Mouse (Mus musculus) hindbrain, postnatal 0 days (tissue): Measurements from ENCODE around the gene Med22. TPM values are rescaled to one million over a fixed set of nuclear protein-coding genes. Genes with fewer than 3 reads are reported as not detected.

Experiments used
- ATAC-seq: fragments of 200-750 bp; cut with Nextera tagmentation; 2 replicates; pipeline ENCODE4 v1.8.0; 2017; ENCODE audit warnings: mild to moderate bottlenecking, moderate TSS enrichment, moderate library complexity
- DNase-seq: peaks from one replicate; pipeline ENCODE4 v3.0.0-alpha.2; 2015; ENCODE audit warnings: low spot score
- H3K27ac ChIP-seq: fragments of 300-500 bp; sonication (generic); 2 replicates; pipeline ENCODE4 v1.5.1; 2014; ENCODE audit warnings: mild to moderate bottlenecking
- H3K27me3 ChIP-seq: fragments of 300-500 bp; sonication (generic); 2 replicates; pipeline ENCODE4 v1.6.1; 2014; ENCODE audit warnings: low read length, mixed read lengths; ENCODE audit not compliant: insufficient read depth
- H3K36me3 ChIP-seq: fragments of 300-500 bp; sonication (generic); 2 replicates; pipeline ENCODE4 v1.6.1; 2014; ENCODE audit warnings: low read length, mixed read lengths; ENCODE audit not compliant: insufficient read depth
- H3K4me1 ChIP-seq: fragments of 300-500 bp; sonication (generic); 2 replicates; pipeline ENCODE4 v1.6.1; 2014; ENCODE audit warnings: antibody characterized with exemption, low read length, mixed read lengths; ENCODE audit not compliant: insufficient read depth
- H3K4me2 ChIP-seq: fragments of 300-500 bp; sonication (generic); 2 replicates; pipeline ENCODE4 v1.6.1; 2014; ENCODE audit warnings: low read depth, mild to moderate bottlenecking, low read length, moderate library complexity, mixed read lengths
- H3K4me3 ChIP-seq: fragments of 300-500 bp; sonication (generic); 2 replicates; pipeline ENCODE4 v1.5.1; 2014; ENCODE audit warnings: low read length
- H3K9ac ChIP-seq: fragments of 300-500 bp; sonication (generic); replicated peaks from 2 replicates; pipeline ENCODE4 v1.6.1; 2014; ENCODE audit warnings: mild to moderate bottlenecking, low read length, moderate library complexity, mixed read lengths
- H3K9me3 ChIP-seq: fragments of 300-500 bp; sonication (generic); 2 replicates; pipeline ENCODE4 v1.6.1; 2016; ENCODE audit warnings: low read length, mixed read lengths
- CTCF ChIP-seq: IDR thresholded peaks from 2 replicates; pipeline ENCODE4 v1.5.1; 2016; ENCODE audit warnings: antibody characterized with exemption, control low read depth, low read depth
- WGBS: fragments of 180-500 bp; shearing (Covaris S2); extraction: QIAGEN DNeasy Blood & Tissue Kit; methylation state at CpG from one replicate; pipeline ENCODE4 v1.1.7; 2014; 5-methylcytosine and 5-hydroxymethylcytosine counted together
- polyA plus RNA-seq: library from polyadenylated mRNA; unstranded; fragments of >200 nt; fragmentation: Nextera tagmentation; extraction: Ambion mirVana; gene quantifications from 2 replicates; pipeline ENCODE4 v1.2.1, GENCODE M21; 2015
- total RNA-seq: library from RNA; depleted of rRNA; stranded (reverse); fragments of >200 nt; gene quantifications from 2 replicates; pipeline ENCODE4 v1.2.3, GENCODE M21; 2014

Gene Med22
- total and polyA plus RNA-seq, 2 experiments from 2014 or later = 116 to 141 TPM

DNA sequence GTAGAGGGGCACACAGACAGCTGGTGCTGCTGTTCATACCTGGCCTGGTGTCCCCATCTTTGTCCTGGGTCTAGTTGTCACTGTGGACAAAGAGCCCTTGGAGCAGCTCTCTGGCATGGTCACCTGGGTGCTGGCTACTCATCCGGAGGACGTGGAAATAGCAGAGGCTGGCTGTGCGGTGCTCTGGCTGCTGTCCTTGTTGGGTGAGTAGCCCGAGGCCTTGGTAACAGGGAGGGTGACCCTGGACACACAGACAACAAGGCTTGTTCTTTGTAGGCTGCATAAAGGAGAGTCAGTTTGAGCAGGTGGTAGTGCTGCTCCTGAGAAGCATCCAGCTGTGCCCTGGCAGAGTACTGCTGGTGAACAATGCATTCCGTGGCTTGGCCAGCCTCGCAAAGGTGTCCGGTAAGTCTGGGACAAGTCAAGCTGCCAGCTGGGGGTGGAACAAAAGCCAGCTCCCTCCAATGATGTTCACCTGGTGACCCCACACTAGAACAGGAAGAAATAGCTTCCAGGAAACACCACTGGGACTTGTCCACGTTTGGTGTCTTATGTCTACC is 40.9 kb upstream of the Med22 start:
- H3K27me3 ChIP-seq = no peaks in the 10 kb centered on the region
- ATAC-seq (no peak), DNase-seq (no peak)
- no peaks in the 10 kb centered on the region for H3K4me1 ChIP-seq
- no peak overlapping the region for H3K9ac ChIP-seq
- H3K4me3 ChIP-seq = no peak overlapping the region
- H3K9me3 ChIP-seq = no peaks in the 10 kb centered on the region
- H3K36me3 ChIP-seq = peaks cover 34% of the 10 kb centered on the region; the same call in 1 of the 2 replicates
- no peak overlapping the region for H3K27ac ChIP-seq
- no peak for TF ChIP-seq CTCF
- WGBS = 79% methylated on average over 8 of the region's 8 CpGs
- no peak overlapping the region for H3K4me2 ChIP-seq

DNA sequence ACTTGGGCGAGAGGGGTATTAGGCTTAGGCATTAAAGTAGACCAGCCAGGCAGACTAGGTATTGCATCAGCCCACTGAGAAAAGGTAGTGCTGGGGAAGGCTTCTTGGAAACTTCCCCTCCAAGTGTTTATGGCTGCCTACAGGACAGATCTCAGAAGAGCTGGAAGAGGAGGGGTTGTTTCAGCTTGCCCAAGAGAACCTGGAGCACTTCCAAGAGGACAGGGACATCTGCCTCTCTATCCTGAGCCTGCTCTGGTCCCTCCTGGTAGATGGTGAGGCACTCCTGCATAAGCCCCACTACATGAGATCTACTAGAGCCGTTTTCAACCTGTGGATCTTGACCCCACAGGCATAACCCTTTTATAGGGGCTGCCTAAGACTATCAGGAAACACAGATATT is 39.9 kb upstream of the Med22 start:
- 92% methylated on average over 2 of the region's 2 CpGs for WGBS
- Histone ChIP-seq H3K9ac (no peak overlapping the region), H3K4me2 (no peak overlapping the region), H3K36me3 (peaks cover 23% of the 10 kb centered on the region; the same call in 1 of the 2 replicates), H3K27me3 (no peaks in the 10 kb centered on the region), H3K4me3 (no peak overlapping the region), H3K4me1 (no peaks in the 10 kb centered on the region), H3K9me3 (no peaks in the 10 kb centered on the region), H3K27ac (no peak overlapping the region)
- TF ChIP-seq CTCF = no peak
- DNase-seq (no peak), ATAC-seq (no peak)

DNA sequence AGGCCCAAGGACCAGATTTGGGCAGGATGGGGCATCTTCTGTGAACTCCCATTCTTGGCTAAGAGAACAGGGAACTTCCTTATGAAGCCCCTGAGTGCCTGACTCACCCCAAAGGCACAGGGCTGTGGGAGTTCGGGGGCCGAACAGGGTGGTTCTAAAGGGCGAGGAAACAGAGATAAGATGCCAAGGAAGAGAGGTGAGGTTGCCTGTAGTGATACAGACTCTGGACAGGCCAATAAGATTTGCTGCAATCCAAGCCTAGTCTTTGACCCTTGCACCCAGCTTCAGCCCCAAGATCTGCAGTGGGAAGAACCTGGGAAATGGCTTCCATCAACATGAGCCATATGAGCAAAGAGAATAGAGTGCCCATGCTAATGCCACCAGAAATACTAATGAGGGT is 32.8 kb upstream of the Med22 start:
- Histone ChIP-seq H3K9ac (no peak overlapping the region), H3K4me1 (no peaks in the 10 kb centered on the region), H3K4me3 (no peak overlapping the region), H3K27me3 (no peaks in the 10 kb centered on the region), H3K27ac (no peak overlapping the region), H3K9me3 (no peaks in the 10 kb centered on the region), H3K36me3 (no peaks in the 10 kb centered on the region), H3K4me2 (no peak overlapping the region)
- no peak for ATAC-seq
- TF ChIP-seq CTCF = no peak
- WGBS = 88% methylated on average over 3 of the region's 3 CpGs
- no peak for DNase-seq

DNA sequence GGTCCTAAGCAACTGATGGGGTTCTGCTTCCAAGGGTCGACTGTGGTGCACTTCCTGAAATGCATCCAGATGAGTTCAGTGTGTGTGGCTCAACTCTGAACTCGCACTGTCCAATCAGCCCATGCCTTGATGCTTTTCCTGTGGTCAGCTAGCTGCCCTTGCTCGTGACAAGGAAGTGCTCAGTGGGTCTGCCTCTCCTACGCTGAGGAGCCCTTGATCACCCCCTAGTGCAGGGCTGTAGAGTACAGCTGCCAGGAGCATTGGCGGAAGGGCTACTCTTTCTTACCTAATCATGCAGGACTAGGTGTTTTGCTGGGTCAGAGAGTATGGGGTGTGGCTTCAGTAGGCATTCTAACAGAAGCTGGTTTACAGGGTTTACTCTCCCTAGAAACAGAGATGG is 31.1 kb upstream of the Med22 start:
- no peak overlapping the region for H3K4me3 ChIP-seq
- no peaks in the 10 kb centered on the region for H3K36me3 ChIP-seq
- H3K9ac ChIP-seq = no peak overlapping the region
- no peak overlapping the region for H3K27ac ChIP-seq
- H3K27me3 ChIP-seq = no peaks in the 10 kb centered on the region
- no peaks in the 10 kb centered on the region for H3K4me1 ChIP-seq
- H3K4me2 ChIP-seq = no peak overlapping the region
- no peak for TF ChIP-seq CTCF
- no peak for DNase-seq
- H3K9me3 ChIP-seq = no peaks in the 10 kb centered on the region
- ATAC-seq = no peak
- 47% methylated on average over 5 of the region's 5 CpGs for WGBS

DNA sequence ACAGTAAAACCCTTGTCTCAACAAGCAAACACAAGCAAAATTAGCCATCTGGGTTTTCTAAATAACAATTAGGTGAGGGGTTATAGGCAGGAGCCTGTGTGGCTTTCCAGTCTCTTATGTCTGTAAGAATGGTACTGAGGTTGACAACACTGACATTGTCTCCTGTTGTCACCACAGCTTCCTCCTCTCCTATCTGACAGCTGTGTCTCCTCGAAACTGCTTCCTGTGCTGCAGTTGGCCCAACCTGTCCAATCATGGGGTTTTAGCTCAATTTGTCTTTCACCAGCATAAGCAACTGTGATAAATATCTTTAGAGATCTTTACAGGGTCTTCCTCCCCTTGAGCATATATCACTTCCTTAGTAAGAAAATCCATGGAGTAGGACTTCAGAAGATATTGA is 25.9 kb upstream of the Med22 start:
- no peak overlapping the region for H3K27ac ChIP-seq
- H3K4me1 ChIP-seq = peaks cover 8% of the 10 kb centered on the region; the same call in 1 of the 2 replicates
- no peak overlapping the region for H3K4me2 ChIP-seq
- H3K9ac ChIP-seq = no peak overlapping the region
- ATAC-seq (no peak), DNase-seq (no peak)
- WGBS = 68% methylated on average over 1 of the region's 1 CpGs
- no peak overlapping the region for H3K4me3 ChIP-seq
- TF ChIP-seq CTCF = no peak
- H3K9me3 ChIP-seq = no peaks in the 10 kb centered on the region
- H3K27me3 ChIP-seq = no peaks in the 10 kb centered on the region
- no peaks in the 10 kb centered on the region for H3K36me3 ChIP-seq

DNA sequence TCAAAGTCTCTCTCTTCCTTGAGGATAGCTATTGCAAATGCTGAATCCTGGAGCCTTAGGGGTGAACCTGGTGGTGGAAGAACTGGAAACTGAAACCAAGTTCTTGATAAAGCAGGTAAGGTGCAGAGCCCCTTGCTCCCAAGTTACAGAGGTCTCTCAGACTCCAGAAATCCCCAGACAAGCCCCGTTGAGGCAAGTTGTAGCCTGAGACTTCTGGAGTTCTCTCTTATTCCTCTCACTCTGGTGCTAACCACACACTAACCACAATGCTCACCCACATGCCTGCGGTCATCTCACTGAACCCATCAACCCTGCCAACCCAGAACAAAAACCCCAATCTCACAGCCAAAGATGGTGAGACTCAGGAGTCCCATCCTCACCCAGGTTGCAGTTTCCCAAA is 24.8 kb upstream of the Med22 start:
- H3K4me3 ChIP-seq = no peak overlapping the region
- H3K4me2 ChIP-seq = no peak overlapping the region
- no peaks in the 10 kb centered on the region for H3K27me3 ChIP-seq
- no peaks in the 10 kb centered on the region for H3K9me3 ChIP-seq
- DNase-seq = no peak
- TF ChIP-seq CTCF = no peak
- no peak overlapping the region for H3K27ac ChIP-seq
- no peak overlapping the region for H3K9ac ChIP-seq
- WGBS = 97% methylated on average over 2 of the region's 2 CpGs
- H3K4me1 ChIP-seq = peaks cover 8% of the 10 kb centered on the region; the same call in 1 of the 2 replicates
- H3K36me3 ChIP-seq = no peaks in the 10 kb centered on the region
- ATAC-seq = no peak

DNA sequence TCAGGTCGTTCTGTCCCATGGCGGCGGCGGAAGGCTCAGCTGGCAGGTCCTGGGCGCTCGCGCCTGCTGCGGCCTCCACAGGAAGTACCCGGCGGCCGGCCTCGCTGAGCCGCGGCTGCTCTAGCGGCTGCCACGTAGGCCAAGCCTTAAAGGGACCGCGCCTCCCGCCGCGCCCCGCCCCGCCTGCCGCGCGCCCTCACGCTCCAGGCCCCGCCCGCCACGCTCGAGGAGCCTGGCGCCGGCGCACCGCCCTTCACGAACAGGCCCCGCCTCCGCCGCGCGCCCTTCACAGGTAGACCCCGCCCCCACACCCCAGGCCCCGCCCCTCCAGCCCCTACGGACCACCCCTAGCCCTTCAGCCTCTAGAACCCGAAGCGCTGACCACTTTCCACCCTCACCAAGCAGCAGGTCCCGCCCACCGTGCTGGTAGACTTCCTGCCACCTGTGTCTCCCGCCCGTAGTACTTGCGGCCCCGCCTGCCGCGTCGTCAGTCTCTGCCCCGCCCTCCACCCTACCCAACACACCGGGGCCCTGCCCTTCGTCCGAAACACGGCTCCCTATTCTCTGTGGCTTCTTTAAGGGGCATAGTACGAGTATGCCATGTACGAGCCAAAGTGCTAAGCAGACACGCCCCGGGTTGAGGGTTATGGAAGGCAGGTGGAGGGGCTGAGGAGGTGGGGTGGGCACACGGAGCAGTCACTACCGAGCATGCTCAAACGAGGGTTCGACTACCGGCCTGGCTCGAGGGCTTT is 23.0 kb upstream of the Med22 start, which contains the start of the genes Surf4 and Stkld1:
Surf4 (minus strand) TSS at position 625 of the 752 bp plus-strand sequence.
Stkld1 (plus strand) TSS at position 744 of the 752 bp plus-strand sequence.
- Histone ChIP-seq H3K4me3 (peak within 1 kb of the TSS; percentile 93), H3K4me1 (peaks cover 8% of the 10 kb centered on the region; the same call in 1 of the 2 replicates), H3K9ac (peak within 1 kb of the TSS; percentile 97), H3K27me3 (no peaks in the 10 kb centered on the region), H3K4me2 (peak within 1 kb of the TSS; percentile 85), H3K9me3 (no peaks in the 10 kb centered on the region), H3K27ac (peak within 1 kb of the TSS; percentile 88), H3K36me3 (no peaks in the 10 kb centered on the region)
- TF ChIP-seq CTCF = no peak
- under 1% methylated on average over 41 of the region's 70 CpGs for WGBS
- DNase-seq (peak; percentile 95), ATAC-seq (peak; percentile 94)
